Mouse (Mus musculus) urinary bladder, adult 2 months (tissue): Measurements from ENCODE around the gene Ppp1r14a. TPM values are rescaled to one million over a fixed set of nuclear protein-coding genes. Genes with fewer than 3 reads are reported as not detected.

ENCODE experiments used
- DNase-seq: peaks from one replicate; pipeline ENCODE4 v3.0.0; 2022; ENCODE audit warnings: low spot score
- polyA plus RNA-seq: library from polyadenylated mRNA; depleted of rRNA; stranded (reverse); fragments of >200 nt; gene quantifications from 2 replicates; pipeline ENCODE4 v1.2.3, GENCODE M21; 2012

Ppp1r14a gene
- polyA plus RNA-seq, 1 experiment = 303 TPM

- no peak for DNase-seq
Observed at GRCm38 (mm10) chr7:29279924-29280323, 9.2 kb upstream of the Ppp1r14a start.

GRCm38 (mm10) chr7:29280801-29281200 lies 8.3 kb upstream of the Ppp1r14a start:
- no peak for DNase-seq

DNA sequence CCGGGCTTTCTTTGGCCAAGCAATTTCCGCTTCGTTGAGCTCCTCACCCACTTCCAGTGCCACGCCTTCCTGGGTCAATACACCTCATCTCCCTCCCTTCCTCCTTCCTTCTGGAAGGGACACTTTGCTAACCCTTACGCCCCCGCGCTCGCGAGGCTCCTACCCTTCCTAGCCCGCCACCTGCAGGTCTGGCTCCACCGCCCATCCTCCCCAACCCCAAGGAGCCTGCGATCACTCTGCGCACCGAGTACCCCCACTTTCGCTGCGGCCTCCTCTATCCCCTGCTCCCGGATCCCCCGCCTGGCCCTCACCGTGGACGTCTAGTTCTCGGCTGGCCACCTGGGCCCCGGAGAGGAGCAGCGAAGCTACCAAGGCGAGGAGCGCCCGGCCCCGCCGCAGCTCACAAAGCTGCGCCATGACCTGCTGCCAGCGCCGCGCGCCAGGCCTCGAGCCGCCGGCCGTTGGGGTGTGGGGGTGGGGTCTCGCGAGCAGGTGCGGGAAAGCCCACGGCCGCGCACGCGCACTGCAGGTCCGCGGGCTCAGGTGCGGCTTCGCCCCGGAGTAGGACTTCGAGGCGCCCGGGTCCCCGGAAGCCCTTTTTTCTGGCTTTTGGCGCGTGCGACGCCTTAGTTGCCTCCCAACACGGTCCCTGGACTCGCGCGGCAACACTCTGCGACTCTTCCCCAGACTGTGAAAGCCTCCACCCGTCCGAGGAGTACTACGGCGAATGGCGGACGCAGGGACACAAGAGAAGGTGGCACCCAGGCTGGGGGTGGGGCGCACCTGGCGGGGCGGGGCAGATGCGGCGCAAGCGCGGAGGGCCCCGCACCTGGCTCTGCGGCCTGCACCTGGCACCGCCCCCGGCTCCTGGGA lies 7.7 kb upstream of the Ppp1r14a start, which contains the start of gene Spint2:
TSS of gene Spint2 (minus strand) at position 712 of the 873 bp plus-strand sequence.
- DNase-seq = peak; percentile 89

DNA sequence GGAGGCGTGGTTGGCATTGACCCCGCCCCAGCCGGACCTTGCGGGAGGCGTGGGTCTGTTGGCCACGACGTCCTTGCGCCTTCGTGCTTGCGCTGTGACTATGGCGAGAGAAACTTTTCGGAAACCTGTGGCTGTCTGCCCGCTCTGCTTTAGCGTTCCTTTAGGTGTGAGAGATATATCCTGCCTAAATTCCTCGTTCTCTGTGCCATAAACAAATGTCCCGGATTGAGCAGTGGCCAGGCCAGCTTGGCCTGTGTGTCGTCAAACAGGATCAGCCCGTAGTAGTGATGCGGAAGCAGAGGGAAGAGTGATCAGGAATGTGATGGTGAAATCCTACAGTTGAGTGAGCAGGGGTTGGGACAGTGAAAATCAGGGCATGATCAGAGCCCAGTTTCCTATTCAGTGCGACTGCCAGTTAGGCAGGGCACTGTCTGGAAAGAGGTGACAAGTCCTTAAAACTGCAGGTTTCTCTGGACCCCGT lies 7.0 kb upstream of the Ppp1r14a start:
- DNase-seq = no peak

DNA sequence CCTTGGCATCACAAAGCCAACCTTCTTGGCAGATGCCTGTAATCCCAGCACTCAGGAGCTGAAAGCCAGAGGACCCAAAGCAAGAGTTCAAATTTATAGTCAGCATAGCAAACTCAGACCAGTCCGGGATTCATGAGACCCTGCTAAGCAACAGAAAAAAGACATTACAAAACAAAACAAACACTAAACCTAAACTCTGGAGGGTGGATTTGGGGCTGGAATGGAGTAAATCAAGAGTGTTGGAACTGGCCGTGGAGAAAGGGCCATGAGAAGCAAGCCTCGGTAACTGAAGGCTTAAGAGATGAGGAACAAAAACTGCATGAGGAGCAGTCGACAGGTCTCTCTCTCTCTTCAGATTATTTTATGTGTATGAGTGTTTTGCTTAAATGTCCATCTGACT lies 5.2 kb upstream of the Ppp1r14a start:
- DNase-seq = no peak

GRCm38 (mm10) chr7:29284523-29284922 lies 4.6 kb upstream of the Ppp1r14a start:
- no peak for DNase-seq

- no peak for DNase-seq
Observed at GRCm38 (mm10) chr7:29287481-29287880, 1.6 kb upstream of the Ppp1r14a start.

- no peak for DNase-seq
Observed at GRCm38 (mm10) chr7:29288079-29288478, 1.0 kb upstream of the Ppp1r14a start.

DNA sequence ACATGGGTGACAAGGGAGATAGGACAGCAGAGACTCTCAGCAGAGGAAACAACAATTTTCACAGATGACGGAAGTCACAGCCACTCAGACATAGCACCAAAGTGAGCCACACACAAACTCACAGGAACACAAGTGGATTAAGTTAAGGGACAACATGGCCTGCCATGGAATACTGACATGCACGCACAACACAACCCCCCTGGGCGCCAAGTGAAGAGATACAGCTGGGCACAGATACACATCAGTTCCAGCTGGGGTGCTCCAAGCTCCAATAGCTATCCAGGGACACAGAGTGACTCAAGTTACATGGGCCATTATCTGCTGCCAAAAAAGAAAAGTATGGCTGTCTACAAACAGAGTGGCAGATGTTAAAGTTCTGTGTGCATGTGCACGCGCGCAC lies 748 bp downstream of the Ppp1r14a start:
- DNase-seq = no peak

GRCm38 (mm10) chr7:29290691-29291485 lies 1.8 kb downstream of the Ppp1r14a start:
- no peak for DNase-seq

GRCm38 (mm10) chr7:29291616-29292457 lies 2.7 kb downstream of the Ppp1r14a start:
- DNase-seq = no peak

GRCm38 (mm10) chr7:29292458-29293098 lies 3.5 kb downstream of the Ppp1r14a start:
- no peak for DNase-seq

GRCm38 (mm10) chr7:29293131-29294065 lies 4.3 kb downstream of the Ppp1r14a start:
- DNase-seq = no peak

GRCm38 (mm10) chr7:29294111-29294761 lies 5.1 kb downstream of the Ppp1r14a start:
- DNase-seq = no peak

GRCm38 (mm10) chr7:29295861-29296647 lies 6.9 kb downstream of the Ppp1r14a start:
- DNase-seq = no peak

- no peak for DNase-seq
Observed at GRCm38 (mm10) chr7:29296998-29297397, 7.9 kb downstream of the Ppp1r14a start.

DNA sequence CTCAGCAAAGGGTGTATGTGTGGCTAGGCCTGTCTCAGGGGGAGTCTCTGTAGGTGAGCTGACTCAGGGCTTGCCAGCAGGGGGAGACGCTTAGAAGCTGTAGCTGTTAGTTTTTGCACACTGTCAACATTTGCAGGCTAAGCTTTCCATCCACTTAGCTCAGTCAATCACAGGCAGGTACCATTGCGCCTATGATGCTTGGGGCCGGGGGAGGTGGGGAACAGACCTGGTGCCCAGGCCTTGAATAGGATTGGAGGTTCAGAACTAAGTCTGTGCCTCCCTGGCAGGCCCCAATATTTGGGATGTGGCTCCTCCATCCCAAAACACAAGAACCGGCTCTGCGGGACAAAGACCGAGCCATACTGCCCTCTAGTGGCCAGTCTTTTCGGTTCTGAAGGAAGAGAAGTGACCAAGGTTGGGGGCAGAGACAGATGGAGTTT lies 12.0 kb downstream of the Ppp1r14a start:
- no peak for DNase-seq

- DNase-seq = no peak
Observed at GRCm38 (mm10) chr7:29302641-29303040, 13.5 kb downstream of the Ppp1r14a start.
